Mouse (Mus musculus) olfactory bulb, adult 2 months (tissue): ENCODE results near the gene Lgr4. TPM values are rescaled to one million over a fixed set of nuclear protein-coding genes. Genes with fewer than 3 reads are reported as not detected.

Experiments used
- H3K27ac ChIP-seq: fragments of 200-500 bp; 2 replicates; pipeline ENCODE4 v1.5.1; 2012; ENCODE audit warnings: low read depth, low read length; ENCODE audit not compliant: insufficient read depth
- H3K4me1 ChIP-seq: fragments of 200-500 bp; 2 replicates; pipeline ENCODE4 v1.6.1; 2012; ENCODE audit warnings: low read length; ENCODE audit not compliant: control insufficient read depth, insufficient read depth
- H3K4me3 ChIP-seq: fragments of 200-500 bp; 2 replicates; pipeline ENCODE4 v1.5.1; 2012; ENCODE audit warnings: mild to moderate bottlenecking, low read depth, low read length, moderate library complexity; ENCODE audit not compliant: insufficient read depth
- CTCF ChIP-seq: fragments of 200-500 bp; IDR thresholded peaks from 2 replicates; pipeline ENCODE4 v1.5.1; 2012; ENCODE audit warnings: low read depth, mild to moderate bottlenecking, low read length, moderate library complexity; ENCODE audit not compliant: insufficient read depth
- POLR2A ChIP-seq: fragments of 200-500 bp; IDR thresholded peaks from 2 replicates; pipeline ENCODE4 v1.6.1; 2012; ENCODE audit warnings: mild to moderate bottlenecking, low read depth, low read length, moderate library complexity; ENCODE audit not compliant: insufficient read depth
- WGBS: fragments of 180-500 bp; shearing (Covaris S2); methylation state at CpG from one replicate; pipeline ENCODE4 v1.1.7; 2018; 5-methylcytosine and 5-hydroxymethylcytosine counted together
- polyA plus RNA-seq: library from polyadenylated mRNA; stranded (reverse); fragments of >200 nt; gene quantifications from 2 replicates; pipeline ENCODE4 v1.2.4, GENCODE M21; 2012; ENCODE audit warnings: low replicate concordance; ENCODE audit not compliant: missing spikeins, insufficient read depth, insufficient read length

The Lgr4 gene
- polyA plus RNA-seq, 1 experiment = not detected

DNA sequence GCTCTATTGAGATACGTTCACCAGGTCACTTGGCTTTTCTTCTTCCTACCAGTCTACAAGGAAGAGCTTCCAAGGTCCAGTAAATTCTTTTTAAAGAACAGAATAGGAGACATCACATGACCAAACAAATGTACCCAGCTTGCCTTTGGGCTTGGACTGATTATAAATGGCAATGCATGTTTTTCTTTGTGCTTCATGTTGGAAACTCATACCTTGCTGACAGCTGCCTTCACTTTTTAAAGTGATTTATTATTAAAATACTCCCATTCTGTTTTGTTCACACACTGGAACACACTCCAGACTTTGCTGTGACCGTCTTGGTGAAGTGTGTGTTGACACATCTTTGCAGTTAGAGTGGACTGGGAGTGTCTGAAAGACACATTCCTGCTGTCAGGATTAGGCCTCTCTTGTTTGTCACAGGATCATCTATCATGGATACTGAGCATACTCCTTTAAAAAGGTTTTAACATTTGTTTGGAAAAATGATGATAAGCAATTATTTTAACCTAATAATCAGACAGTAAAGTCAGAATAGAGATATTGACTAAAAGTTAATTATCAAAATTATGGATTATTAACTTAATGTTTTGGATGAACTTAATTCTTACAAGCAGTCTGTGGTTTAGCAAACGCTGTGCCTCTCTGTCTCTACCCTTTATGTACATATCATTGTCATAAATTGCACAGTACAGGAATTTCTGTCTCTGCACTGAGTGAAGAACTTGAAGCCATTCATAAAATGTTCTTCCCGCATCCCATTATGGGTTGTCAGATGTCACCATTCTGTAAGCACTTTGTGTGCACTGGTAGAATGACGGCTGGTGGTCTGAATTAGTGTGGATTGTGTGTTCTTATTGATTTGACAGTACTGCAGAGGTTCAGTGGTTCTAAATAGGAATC, 125.7 kb downstream of the Lgr4 start:
- TF ChIP-seq POLR2A = no peak
- no peak for TF ChIP-seq CTCF
- WGBS = 92% methylated on average over 5 of the region's 5 CpGs
- Histone ChIP-seq H3K4me1 (no peaks in the 10 kb centered on the region), H3K4me3 (no peak overlapping the region), H3K27ac (no peak overlapping the region)

DNA sequence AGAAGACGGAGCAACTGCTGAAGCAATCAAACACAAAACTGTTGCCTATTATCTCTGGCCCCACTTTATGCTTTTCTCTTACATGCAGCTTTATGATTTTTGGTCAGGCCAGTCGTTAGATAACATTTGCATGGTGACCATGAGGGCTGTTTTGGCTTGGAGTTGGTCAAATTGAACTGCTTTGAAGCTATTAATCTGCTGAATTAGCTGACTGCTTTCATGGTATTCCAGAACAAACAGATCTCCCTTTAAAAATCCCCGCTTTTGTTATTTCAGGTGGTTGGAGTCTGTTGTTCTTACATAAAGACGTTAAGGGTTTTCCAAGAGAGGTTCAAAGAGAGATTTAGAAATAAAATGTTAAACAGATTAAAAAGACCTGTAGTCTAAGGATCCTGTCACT, 141.0 kb downstream of the Lgr4 start:
- no peak for TF ChIP-seq CTCF
- no peak for TF ChIP-seq POLR2A
- H3K4me3 ChIP-seq = no peak overlapping the region
- H3K4me1 ChIP-seq = no peaks in the 10 kb centered on the region
- no peak overlapping the region for H3K27ac ChIP-seq
- WGBS = 69% methylated on average over 4 of the region's 4 CpGs

DNA sequence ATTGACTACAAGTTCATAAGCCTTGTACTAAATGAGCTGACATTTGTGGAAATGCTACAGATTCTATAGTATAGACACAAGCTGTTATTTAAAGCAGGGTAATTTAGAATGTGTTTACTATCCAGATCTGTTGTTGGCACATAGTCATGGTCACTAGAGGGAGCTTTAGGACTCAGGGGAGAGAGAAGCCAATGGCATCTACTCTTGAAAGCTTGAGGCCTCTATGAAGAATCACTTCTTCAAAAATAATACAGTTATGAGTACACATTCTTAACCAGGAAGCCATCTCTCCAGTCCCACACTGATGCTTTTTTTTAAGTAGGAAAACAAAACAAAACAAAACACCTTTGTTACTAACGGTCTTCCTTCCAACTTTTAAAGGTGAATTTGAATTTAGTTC, 145.7 kb downstream of the Lgr4 start:
- 89% methylated on average over 1 of the region's 1 CpGs for WGBS
- no peak overlapping the region for H3K27ac ChIP-seq
- TF ChIP-seq CTCF (no peak), POLR2A (no peak)
- no peaks in the 10 kb centered on the region for H3K4me1 ChIP-seq
- H3K4me3 ChIP-seq = no peak overlapping the region

Other genes starting within 250 kb of the Lgr4 start
- not detected in 2 replicates for gene Bdnf, start 242.9 kb upstream of the Lgr4 start, polyA plus RNA-seq
- not detected in 2 replicates for gene Lin7c, start 26.8 kb upstream of the Lgr4 start, polyA plus RNA-seq
- gene Ccdc34, start 100.2 kb downstream of the Lgr4 start, polyA plus RNA-seq = not detected in 2 replicates